Mouse (Mus musculus) intestine, embryonic 14.5 days (tissue): ENCODE measurements at regions not wholly inside any gene's neighbourhood (a gene's known extent, or its start where the extent isn't known, plus 50 kb on each side); places are given as distances from the start of the nearest gene placed in this dataset.
"Not testable (repeated sequence)": the region's sequence is repeated elsewhere in the genome, so short reads cannot be mapped to it uniquely, and the experiment has no call there.

Experiments
- ATAC-seq: fragments of 200-750 bp; cut with Nextera tagmentation; replicated peaks from 2 replicates; pipeline ENCODE4 v1.8.0; 2017; ENCODE audit warnings: low read depth, moderate number of reproducible peaks, moderate TSS enrichment, moderate library complexity; ENCODE audit not compliant: low FRiP score, low TSS enrichment
- DNase-seq: peaks from one replicate; pipeline ENCODE4 v3.0.0-alpha.2; 2018; ENCODE audit warnings: low spot score
- H3K27ac ChIP-seq: fragments of 300-500 bp; sonication (generic); 2 replicates; pipeline ENCODE4 v1.5.1; 2014; ENCODE audit warnings: low read depth, mild to moderate bottlenecking, control low read depth
- H3K27me3 ChIP-seq: fragments of 300-500 bp; sonication (generic); replicated peaks from 2 replicates; pipeline ENCODE4 v1.6.1; 2014; ENCODE audit warnings: low read length, control low read depth; ENCODE audit not compliant: control insufficient read depth, insufficient read depth
- H3K36me3 ChIP-seq: fragments of 300-500 bp; sonication (generic); 2 replicates; pipeline ENCODE4 v1.6.1; 2014; ENCODE audit warnings: low read length, control low read depth; ENCODE audit not compliant: control insufficient read depth, insufficient read depth
- H3K4me1 ChIP-seq: fragments of 300-500 bp; sonication (generic); replicated peaks from 2 replicates; pipeline ENCODE4 v1.6.1; 2014; ENCODE audit warnings: low read length, control low read depth, mixed read lengths; ENCODE audit not compliant: control insufficient read depth, insufficient read depth
- H3K4me2 ChIP-seq: fragments of 300-500 bp; sonication (generic); 2 replicates; pipeline ENCODE4 v1.6.1; 2014; ENCODE audit warnings: low read length
- H3K4me3 ChIP-seq: fragments of 300-500 bp; sonication (generic); 2 replicates; pipeline ENCODE4 v1.5.1; 2014; ENCODE audit warnings: low read depth, low read length, control low read depth, mixed read lengths
- H3K9ac ChIP-seq: fragments of 300-500 bp; sonication (generic); 2 replicates; pipeline ENCODE4 v1.6.1; 2014; ENCODE audit warnings: mild to moderate bottlenecking, low read length
- H3K9me3 ChIP-seq: fragments of 300-500 bp; sonication (generic); 2 replicates; pipeline ENCODE4 v1.6.1; 2016; ENCODE audit warnings: low read length, control low read depth; ENCODE audit not compliant: control insufficient read depth
- WGBS: fragments of 180-500 bp; shearing (Covaris S2); extraction: QIAGEN DNeasy Blood & Tissue Kit; methylation state at CpG from one replicate; pipeline ENCODE4 v1.1.7; 2014; 5-methylcytosine and 5-hydroxymethylcytosine counted together

DNA sequence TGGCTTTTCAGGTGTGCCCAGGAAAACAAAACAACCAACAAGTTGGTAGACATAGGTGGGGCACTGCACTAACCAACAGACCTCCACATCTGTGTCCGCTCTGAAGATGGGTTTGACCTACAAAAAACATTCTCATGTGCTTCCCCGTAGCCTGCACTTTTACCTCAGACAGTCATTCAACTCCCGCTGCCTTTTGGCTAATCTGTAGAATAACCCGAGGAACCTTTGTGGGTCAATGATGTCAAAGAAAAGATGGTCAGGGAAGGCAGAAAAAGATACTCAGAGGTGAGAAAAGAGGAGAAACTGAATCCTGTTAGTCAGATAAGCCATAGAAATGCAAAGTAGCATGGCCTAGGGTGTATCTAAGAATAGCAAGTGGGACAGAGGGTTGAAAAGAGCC, 170.8 kb downstream of the Snx19 start:
- H3K9ac ChIP-seq = no peak overlapping the region
- H3K4me1 ChIP-seq = no peaks in the 10 kb centered on the region
- DNase-seq (no peak), ATAC-seq (no peak)
- WGBS = 83% methylated on average over 4 of the region's 4 CpGs
- H3K4me3 ChIP-seq = no peak overlapping the region
- H3K27me3 ChIP-seq = no peaks in the 10 kb centered on the region
- H3K4me2 ChIP-seq = no peak overlapping the region
- H3K9me3 ChIP-seq = no peaks in the 10 kb centered on the region
- no peak overlapping the region for H3K27ac ChIP-seq
- no peaks in the 10 kb centered on the region for H3K36me3 ChIP-seq

DNA sequence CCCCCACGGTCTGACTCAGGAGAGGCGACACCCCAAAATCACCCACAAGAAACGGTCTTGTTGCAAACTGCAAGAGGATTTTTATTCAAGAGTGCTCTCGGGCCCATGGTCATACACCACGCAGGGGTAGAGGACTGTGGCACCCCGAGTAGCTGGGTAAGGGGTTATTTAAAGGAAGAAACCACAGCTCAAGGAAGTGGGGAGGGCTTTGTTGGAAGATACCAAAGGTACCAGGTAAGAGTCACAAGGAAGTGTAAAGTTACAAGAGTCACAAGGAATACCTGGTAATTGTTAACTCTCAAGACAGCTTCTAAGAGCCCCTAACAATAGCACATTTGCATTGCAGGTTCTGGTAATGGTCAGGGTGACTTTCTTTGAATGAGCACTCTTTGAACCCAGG, 170.2 kb downstream of the Snx19 start:
- H3K4me3 ChIP-seq, H3K27ac ChIP-seq, H3K9me3 ChIP-seq, H3K36me3 ChIP-seq, H3K4me1 ChIP-seq, H3K27me3 ChIP-seq, H3K4me2 ChIP-seq, H3K9ac ChIP-seq, ATAC-seq, DNase-seq: not testable (repeated sequence)
- 84% methylated on average over 6 of the region's 6 CpGs for WGBS

DNA sequence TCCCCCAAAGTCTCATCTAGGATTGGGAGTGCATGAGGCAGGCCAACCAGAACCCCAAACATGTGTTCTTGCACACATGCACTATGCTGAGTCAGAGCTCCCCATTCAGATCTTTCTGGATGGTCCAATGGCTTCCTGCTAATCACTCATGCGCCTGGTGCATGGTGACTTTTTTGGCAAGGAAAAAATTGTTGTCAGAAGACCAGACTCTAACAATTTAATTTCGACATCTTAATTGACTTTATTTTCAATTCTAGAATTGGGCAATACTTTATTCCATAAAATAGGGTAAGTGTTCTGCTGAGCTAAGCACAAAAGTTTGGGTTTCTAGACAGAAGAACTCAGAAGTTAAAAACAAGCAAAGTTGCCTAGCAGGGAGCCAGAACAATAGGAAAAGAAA, 165.7 kb downstream of the Snx19 start:
- 89% methylated on average over 2 of the region's 2 CpGs for WGBS
- Histone ChIP-seq H3K9ac (no peak overlapping the region), H3K27ac (no peak overlapping the region), H3K4me1 (0 out of 2 replicates have a peak, but pooled peaks cover 6% of the 10 kb centered on the region), H3K27me3 (no peaks in the 10 kb centered on the region), H3K9me3 (no peaks in the 10 kb centered on the region), H3K4me3 (no peak overlapping the region), H3K4me2 (no peak overlapping the region), H3K36me3 (no peaks in the 10 kb centered on the region)
- ATAC-seq (no peak), DNase-seq (no peak)

DNA sequence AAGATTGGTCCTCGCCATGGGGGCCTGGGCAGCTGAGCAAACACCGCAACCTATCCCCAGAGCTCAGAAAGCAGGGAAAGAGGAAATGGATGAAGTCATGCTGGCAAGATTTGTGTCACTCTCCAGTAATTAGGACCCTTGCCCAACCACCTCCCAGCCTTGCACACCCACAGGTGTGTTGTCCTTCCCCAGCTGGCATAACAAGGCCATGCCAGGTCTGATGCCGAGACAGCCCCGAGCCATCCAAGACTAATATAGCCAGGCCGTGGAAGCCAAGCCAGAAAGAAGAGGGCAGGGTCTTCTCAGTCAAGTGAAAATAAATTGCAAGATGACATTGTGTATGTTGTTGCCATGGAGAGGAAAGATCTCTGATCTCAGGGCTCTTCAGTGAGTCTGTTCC, 164.3 kb downstream of the Snx19 start:
- DNase-seq (no peak), ATAC-seq (no peak)
- WGBS = 60% methylated on average over 5 of the region's 5 CpGs

DNA sequence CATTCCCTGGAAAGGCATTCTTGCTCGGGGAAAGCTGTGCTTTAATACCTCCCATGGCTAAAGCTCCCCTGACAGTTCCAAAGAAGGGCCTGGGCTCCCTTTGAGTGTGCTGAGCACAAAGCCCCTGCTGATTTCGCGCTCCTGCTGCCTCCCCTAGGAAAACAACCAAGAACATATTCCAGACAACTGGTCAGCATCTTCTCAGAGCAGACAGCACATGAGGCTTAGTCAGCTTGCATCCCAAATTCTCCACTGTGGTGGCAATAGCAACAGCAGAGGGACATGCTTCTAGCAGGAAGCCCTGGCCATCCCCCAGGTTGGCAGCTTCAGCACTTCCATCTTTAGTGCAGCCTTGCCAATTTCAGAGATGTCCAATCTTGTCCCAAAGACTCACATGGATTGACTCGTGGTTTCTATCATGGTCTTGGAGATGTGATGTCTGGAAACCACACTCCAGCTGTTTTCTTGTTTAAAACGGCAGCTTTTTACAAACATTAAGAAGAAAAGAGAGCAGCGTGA, 163.8 kb downstream of the Snx19 start:
- DNase-seq = no peak
- Histone ChIP-seq H3K4me2 (no peak overlapping the region), H3K9me3 (no peaks in the 10 kb centered on the region), H3K4me3 (no peak overlapping the region), H3K27me3 (no peaks in the 10 kb centered on the region), H3K36me3 (no peaks in the 10 kb centered on the region), H3K4me1 (0 out of 2 replicates have a peak, but pooled peaks cover 6% of the 10 kb centered on the region), H3K9ac (no peak overlapping the region), H3K27ac (no peak overlapping the region)
- no peak for ATAC-seq
- WGBS = 55% methylated on average over 6 of the region's 6 CpGs

More for the DNA sequence above, 164.3 kb downstream of the Snx19 start:
- Histone ChIP-seq H3K4me1 (0 out of 2 replicates have a peak, but pooled peaks cover 6% of the 10 kb centered on the region), H3K4me3 (no peak overlapping the region), H3K27ac (no peak overlapping the region), H3K9me3 (no peaks in the 10 kb centered on the region), H3K36me3 (no peaks in the 10 kb centered on the region), H3K9ac (no peak overlapping the region), H3K4me2 (no peak overlapping the region), H3K27me3 (no peaks in the 10 kb centered on the region)

DNA sequence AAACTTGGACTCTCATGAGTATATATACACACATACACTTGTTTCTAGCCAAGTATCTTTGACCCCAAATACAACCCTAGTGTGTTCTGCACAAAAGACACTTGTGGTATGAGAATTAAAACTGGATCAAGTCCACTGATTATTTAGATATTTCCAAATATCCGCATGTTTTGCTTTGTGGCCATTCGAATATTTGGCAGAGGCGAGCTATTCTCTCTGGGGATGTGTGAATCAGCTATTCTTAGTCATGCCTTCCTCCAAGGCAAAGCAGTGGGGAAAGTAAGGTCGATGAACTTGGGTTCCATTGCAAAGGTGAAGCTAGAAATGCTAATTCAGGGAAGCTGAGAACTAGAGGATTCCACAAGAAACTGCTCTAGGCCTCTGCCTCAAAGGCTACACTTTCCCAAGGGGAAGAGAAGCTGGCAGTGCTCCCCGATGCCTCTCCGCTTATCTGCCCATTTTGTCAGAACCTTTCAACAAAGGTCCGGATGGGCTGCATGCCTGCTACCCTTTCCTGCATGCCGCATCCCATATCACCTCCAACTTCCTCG, 154.4 kb downstream of the Snx19 start:
- Histone ChIP-seq H3K9ac (no peak overlapping the region), H3K4me2 (no peak overlapping the region), H3K27me3 (no peaks in the 10 kb centered on the region), H3K36me3 (no peaks in the 10 kb centered on the region), H3K27ac (no peak overlapping the region), H3K4me1 (no peaks in the 10 kb centered on the region), H3K4me3 (no peak overlapping the region), H3K9me3 (no peaks in the 10 kb centered on the region)
- DNase-seq = no peak
- ATAC-seq = no peak
- WGBS = 90% methylated on average over 9 of the region's 9 CpGs

DNA sequence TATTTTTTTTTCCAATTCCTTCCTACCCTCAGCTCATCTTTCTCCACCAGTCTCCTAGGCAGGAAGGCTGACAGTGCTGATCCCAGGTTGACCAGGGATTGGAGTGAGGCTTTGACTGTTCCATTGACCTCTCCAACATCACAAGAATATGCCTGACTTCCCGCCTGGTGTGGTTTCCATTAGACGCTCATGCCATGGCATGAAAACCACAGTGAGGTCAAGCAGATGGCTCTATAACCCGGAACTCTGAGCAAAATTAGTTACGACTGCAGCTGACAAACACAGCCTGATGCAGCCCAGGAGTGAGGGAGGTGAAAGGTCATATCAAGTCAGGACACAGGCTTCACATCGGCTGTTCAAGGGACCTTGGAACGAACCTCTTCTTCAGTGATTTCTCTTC, 153.6 kb downstream of the Snx19 start:
- no peaks in the 10 kb centered on the region for H3K36me3 ChIP-seq
- no peak overlapping the region for H3K4me3 ChIP-seq
- H3K27ac ChIP-seq = no peak overlapping the region
- ATAC-seq = no peak
- 35% methylated on average over 6 of the region's 6 CpGs for WGBS
- H3K27me3 ChIP-seq = no peaks in the 10 kb centered on the region
- H3K9ac ChIP-seq = no peak overlapping the region
- no peak for DNase-seq
- H3K4me2 ChIP-seq = no peak overlapping the region
- no peaks in the 10 kb centered on the region for H3K9me3 ChIP-seq
- H3K4me1 ChIP-seq = no peaks in the 10 kb centered on the region

DNA sequence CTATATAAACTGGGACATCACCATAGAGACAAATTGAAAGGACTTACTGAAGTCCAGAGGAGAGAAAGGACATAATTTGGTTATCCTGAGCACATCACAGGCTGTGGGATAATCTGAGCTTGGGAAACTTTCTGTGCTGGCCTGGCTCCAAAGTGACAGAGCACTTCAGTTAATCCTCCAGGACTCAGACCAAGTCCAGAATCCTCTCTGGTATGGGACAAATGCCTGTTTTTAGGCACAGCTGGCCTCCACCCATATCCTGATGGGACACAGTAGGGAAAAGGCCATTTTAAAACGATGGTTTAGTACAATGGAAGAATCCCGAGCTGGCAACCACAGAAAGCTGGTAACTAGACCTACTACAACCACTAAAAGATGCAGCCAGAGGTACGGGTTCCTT, 151.3 kb downstream of the Snx19 start:
- 74% methylated on average over 3 of the region's 3 CpGs for WGBS
- no peaks in the 10 kb centered on the region; the same call in 1 of the 2 replicates for H3K4me1 ChIP-seq
- H3K27ac ChIP-seq = no peak overlapping the region
- no peaks in the 10 kb centered on the region for H3K36me3 ChIP-seq
- no peak overlapping the region for H3K9ac ChIP-seq
- H3K4me2 ChIP-seq = no peak overlapping the region
- no peak overlapping the region for H3K4me3 ChIP-seq
- ATAC-seq = no peak
- H3K27me3 ChIP-seq = no peaks in the 10 kb centered on the region
- DNase-seq = no peak
- H3K9me3 ChIP-seq = no peaks in the 10 kb centered on the region

DNA sequence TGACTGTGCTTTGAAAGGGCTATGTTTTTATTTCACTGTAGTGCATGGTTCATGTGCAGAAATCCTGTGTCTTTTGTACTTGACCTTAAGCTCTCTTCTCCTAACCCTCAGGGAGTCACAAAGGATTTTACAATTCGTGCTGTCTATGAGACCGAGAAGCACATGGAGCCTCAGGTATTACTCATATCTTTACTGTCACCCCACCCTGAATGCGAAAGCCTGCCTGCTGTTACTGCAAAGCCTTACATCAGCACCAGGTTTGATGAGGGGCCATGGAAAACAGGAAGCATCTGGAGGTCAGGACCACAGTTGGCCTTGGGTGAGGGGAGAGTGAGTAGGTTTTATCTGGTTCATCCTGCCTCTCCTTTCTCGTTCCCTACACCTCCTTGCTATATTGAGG, 150.3 kb downstream of the Snx19 start:
- DNase-seq (no peak), ATAC-seq (no peak)

More for the DNA sequence above, 150.3 kb downstream of the Snx19 start:
- 80% methylated on average over 4 of the region's 4 CpGs for WGBS
- H3K27me3 ChIP-seq = no peaks in the 10 kb centered on the region
- no peak overlapping the region for H3K4me2 ChIP-seq
- H3K9me3 ChIP-seq = no peaks in the 10 kb centered on the region
- H3K4me1 ChIP-seq = no peaks in the 10 kb centered on the region; the same call in 1 of the 2 replicates
- H3K36me3 ChIP-seq = no peaks in the 10 kb centered on the region
- H3K9ac ChIP-seq = no peak overlapping the region
- H3K27ac ChIP-seq = no peak overlapping the region
- H3K4me3 ChIP-seq = no peak overlapping the region
